Mouse (Mus musculus) cerebellum, adult 18-20 months (tissue): Measurements from ENCODE around the gene Lum.

Source experiments
- DNase-seq, 2 experiments: peaks; one replicate each; pipeline ENCODE4 v3.0.0; 2021

Gene Lum

DNA sequence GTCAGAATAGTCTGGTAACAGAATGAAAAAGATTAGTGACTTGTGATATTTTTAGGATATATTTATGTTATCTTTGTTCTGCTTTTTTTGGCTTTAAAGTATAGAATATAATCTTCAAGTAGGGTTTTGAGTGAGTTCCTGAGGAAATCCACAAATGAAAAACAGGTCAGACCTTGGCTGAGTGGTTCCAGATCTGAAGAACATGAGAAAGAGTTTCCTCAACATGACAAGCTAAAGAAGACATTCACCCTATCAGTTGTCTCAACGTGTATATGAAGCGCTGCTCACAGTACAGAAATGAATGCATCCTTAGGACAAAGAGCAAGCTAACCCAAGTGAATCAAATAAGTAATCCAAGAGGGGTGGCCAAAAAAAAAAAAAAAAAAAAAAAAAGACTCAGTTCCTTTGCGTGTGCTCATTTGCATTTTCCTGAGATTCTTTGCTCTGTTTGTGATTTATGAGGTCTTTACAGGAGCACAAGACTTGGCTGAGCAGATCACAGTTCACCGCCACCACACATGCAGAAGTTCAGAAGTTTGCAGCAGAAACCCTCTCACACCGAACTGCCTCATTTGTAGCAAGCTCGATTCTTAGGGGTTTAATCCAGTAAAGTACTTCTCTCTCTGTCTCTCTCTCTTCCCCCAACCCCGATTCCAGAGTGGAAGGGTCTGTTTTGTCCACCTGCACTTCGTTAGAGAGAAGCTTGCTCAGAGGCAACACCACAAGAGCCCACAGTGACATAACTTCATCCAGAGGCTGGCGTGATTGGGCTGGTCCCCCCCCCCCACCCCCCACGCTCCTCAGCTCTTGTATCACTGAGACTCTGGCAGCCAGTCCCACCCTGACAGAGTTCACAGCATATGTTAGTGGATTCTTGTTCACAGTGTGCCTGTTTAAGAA is at the start of gene Lum:
Lum (plus strand) TSS at position 172 of the 900 bp plus-strand sequence.
- DNase-seq = no peak

GRCm38 (mm10) chr10:97523366-97523765 is 41.6 kb upstream of the Lum start:
- DNase-seq = no peak

- DNase-seq = no peak
Observed at GRCm38 (mm10) chr10:97535697-97536096, 29.2 kb upstream of the Lum start.

DNA sequence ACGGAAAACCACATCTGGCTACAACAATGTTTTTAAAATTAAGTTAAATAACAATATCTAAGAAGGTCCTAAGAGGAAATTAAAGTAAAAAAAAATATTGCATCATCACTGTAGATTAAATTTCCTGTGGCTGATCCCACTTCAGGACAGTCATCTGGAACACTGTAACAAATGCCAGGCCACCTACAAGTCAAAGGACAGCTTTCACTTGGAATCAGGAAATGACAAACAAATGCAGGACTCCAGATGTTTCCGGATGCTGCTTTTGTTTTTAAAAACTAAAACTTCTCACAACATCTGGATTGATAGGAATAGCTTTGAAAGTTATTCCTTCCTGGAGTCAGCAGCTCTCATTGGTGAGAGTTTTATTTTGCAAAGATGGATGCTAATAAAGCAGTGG is 28.0 kb upstream of the Lum start:
- no peak for DNase-seq

DNA sequence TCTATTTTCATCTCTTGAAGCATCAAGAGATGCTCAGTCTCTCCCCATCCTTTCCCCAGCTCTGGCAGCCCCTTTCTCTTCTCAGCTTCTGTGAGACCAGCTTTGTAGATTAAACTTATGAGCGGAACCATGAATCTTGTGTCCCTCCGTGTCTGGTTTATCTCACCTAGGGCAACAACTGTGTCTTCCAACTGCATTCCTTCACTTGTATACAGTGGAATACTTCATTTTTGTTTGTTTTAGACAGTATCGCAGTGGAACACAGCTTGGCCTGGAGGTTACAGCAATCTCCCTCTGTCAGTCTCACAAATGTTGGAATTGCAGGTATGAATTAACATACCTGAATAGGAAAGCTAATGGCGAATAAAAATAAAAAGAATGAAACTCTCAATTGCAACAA is 26.7 kb upstream of the Lum start:
- DNase-seq = no peak

DNA sequence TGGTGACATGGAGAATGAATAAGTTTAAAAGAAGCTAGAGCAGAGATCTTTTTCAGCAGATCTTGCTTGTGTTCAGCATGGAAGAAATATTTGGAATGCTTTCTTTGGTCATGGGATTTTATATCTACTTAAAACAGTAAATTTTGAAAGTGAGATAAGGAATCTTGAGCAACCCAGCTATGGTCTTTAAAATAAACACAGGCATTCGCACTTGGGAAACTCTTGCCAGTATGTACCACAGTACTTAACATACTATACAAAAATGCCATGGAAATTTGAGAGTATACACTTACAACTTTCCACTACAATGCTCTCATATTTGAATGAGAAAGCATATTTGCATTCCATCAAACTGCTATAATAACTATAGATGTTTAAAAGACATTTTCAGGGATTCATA is 17.2 kb upstream of the Lum start:
- no peak for DNase-seq

DNA sequence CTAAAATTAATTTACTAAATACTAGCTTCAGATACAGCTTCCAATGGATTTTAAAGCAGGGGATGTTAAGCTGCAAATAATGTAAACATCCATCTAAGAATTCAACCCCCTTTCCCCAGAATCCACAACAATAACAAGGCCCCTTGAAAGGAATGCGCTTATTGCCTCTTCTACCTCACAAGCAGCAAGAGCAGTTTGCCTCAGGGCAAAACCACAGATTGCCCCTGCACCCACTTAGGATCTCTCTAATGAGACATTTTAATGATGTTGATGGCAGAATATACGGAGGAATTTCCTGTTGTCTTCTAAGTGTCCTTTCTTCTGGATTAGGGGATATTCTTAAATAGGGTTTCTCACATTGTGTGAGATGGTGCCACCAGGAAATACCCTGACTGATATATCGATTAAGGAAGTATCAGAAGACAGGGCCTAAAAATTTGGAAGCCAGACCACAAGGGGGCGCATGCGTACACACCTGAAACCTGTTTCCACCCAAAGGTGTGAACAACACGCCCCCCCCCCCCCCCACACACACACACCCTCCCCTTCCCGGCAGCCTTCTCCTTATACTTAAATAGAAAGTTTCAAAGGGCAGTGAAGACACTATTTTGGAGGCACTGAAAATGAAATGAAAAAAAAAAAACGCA is 2.7 kb downstream of the Lum start:
- DNase-seq = peak; percentile 41 to 59

DNA sequence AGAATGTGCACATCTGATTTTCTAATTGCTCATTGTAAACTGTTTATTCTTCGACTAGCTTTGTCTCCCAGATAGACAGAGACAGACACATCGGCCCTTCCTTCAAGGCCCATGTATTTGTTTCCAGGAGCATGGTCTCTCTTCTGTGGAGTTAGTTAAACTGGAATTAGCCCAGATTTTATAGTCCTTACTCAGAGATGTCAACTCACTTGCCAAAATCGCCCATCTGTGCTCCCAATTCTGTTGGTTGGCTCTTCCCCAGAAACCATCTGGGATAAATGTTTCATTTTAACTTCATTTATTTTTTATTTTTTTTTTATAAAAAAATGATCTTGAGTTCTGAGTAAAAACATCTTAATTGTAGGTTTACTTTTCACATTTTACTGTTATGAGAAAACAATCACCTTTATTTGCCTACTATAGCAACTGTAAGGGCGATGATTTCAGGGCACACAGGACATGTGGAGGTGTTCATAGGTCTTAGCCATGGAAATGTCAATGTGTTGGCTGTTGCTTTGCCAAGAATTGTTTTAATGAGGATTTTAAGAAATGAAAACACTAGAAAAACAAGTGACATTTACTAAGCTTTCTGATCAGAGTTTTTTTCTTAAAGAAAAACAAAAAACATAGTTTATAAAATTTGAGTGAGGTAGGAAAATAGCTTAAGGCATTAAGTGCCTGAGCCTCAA is 17.8 kb downstream of the Lum start:
- peak; percentile 73 to 74 for DNase-seq

DNA sequence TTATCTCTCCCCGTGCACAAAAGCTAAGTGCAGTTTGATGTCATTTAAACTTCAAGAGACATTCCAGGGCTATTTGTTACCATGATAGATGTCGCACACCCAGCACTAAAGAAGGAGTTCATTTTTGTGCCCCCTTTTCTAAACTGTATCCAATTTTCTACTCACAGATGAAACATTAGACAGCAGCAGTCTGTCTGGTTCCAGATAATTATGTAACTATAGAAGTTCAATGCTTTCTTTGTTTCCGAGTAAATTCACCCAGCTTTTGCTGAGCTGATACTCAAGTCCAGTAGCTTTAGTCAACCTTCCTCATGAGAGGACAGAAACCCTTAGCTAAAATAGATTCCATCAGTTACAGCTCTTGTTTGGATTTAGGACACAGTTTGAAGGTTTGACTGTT is 19.2 kb downstream of the Lum start:
- DNase-seq = no peak

DNA sequence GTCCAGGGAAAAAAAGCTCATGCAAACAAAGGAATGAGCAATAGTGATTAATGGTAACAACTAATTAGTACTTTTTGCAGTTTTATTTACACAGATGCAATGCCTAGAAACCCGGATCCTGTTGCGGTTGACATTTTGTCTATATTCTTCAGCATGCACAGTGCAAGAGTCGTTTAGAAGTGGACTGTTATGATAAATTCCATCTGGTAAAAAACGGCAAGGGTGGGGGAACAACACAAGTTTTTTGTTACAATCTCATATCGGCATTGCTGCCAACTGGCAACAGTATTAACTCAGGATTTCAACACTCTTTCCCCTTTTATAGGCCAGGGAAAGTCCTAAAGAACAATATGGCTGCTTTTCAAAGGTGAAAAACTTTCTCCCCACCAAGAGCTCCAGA is 22.2 kb downstream of the Lum start:
- no peak for DNase-seq

DNA sequence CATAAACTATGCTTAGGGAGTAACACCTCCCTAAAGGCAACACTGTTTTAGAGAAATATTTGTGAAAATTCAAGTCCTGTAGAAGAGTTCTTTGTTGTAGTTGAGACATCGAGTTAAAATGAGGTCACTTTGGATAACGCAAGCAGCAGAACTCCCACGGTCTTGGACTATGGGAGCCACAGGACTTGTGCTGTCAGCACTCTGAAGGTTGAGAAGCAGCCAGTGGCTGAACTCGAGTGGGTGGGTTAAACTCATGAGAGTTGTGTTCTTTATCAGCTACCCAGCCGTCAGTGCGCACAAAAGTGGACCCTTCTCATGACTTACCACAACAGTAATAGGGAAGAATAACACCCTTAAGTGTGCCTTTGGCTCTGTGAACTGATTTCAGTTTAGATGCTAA is 24.6 kb downstream of the Lum start:
- no peak for DNase-seq

DNA sequence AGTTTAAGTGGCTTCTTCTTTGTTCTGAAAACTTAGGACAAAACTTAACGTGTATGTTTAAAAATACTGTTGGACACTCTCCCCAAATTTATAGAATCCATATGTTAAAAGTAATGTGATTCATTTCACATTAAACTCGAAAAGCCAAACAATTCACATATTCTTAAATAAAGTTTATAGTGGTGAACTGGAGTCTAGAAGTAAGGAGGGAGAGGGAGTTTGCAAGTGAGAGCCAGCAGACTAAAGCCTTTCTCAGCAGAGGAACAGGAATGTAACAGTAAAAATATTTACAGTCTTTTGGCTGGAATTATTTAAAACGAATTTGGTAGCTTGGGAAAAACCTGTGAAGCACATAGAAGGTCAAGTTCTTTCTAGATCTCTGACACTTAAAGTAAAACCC is 26.1 kb downstream of the Lum start:
- no peak for DNase-seq

- DNase-seq = no peak
Observed at GRCm38 (mm10) chr10:97591685-97592084, 26.8 kb downstream of the Lum start.

DNA sequence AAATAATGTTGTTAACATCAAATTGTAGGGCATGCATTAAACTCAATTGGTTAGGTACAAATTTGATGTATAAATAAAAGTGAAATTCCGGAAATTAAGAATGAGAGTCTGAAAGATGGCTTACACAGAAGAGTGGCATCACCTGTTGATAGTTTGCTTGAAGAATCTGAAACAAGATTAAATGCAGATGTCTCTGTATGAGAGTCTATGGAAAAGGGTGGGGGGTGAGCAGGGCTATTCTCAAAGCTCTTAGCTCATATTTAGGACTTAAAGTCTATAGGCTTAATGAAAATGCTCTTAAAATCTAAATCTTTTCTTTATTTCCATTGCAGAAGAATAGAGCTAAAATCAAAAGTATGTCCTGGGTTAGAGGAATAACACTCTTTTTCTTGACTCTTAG is 30.8 kb downstream of the Lum start:
- no peak for DNase-seq

DNA sequence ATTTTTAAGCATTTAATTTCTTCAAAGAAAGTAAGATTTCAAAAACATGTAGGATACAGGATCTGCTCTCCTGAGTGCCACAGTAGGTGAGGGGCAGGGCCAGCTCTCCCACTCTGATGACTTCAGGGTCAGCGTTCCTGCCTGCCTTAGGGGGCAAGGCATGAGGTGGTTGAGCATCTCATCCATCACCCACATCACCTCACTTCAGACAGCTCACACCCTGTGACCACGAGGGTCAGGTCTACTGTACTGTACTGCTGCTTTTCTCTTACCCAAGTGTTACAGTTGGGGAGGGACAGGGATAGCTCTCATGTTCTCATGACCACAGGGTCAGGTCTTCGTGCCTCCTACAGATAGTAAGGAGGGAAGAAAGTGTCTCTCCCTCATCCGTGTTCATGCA is 36.8 kb downstream of the Lum start:
- DNase-seq = no peak

DNA sequence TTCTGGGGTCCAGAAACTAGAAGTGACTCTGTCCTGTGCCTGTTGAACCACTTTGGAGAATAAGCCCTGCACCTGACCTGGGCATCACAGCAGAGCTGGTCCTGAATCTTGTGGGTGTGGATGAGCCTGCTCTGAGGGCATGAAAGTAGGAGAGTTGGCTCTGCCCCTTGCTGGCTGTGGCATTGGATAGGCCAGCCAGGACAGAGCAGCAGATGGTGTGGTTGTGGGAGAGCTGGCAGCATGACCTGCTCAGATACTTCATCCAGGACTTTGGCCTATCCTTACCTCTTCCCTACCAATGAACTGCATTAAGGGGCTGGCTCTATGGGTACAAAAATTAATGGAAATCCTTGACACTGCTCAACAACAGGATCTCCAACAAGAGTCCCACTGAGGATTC is 38.3 kb downstream of the Lum start:
- DNase-seq = peak; percentile 81 to 90

GRCm38 (mm10) chr10:97606579-97606978 is 41.7 kb downstream of the Lum start, which contains the start of gene Kera:
Gene Kera (plus strand): TSS chr10:97606879.
- no peak for DNase-seq
